Mouse (Mus musculus): ENCODE data around the gene Setd1a. TPM values are rescaled to one million over a fixed set of nuclear protein-coding genes. Genes with fewer than 3 reads are reported as not detected.

Gene Setd1a
- polyA plus RNA-seq, 1 experiment from 2014 or later: 6.2 TPM

DNA sequence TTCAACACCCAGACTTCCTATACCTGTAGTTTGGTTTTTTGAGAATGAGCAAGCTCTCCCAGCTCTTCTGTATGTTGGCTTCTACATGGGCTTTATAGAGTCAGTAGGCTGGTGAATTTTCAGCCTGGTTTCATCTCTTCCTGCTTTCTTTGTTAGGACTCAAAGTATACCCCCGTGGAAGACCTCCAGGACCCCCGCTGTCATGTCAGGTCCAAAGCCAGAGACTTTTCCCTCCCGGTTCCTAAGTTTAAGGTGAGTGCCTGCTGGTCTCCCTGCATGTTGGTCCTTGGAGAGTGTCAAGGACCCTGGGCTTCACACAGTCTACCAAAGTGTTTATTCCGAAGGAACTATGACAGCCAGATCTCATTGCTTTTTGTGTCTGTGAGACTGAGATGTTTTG lies 1.9 kb downstream of the Setd1a start:
- H3K9me3 ChIP-seq (ENCODE audit: control insufficient read depth, low read length): no peaks in the 10 kb centered on the region
- H3K27ac ChIP-seq (ENCODE audit: low read length): no peak overlapping the region
- no peaks in the 10 kb centered on the region for H3K27me3 ChIP-seq (replicated peaks; ENCODE audit: control insufficient read depth, insufficient read depth, low read length)
- H3K4me2 ChIP-seq (ENCODE audit: low read depth, low read length): peak overlapping the region; percentile 89
- 78% methylated on average over 4 of the region's 4 CpGs for WGBS
- H3K36me3 ChIP-seq (ENCODE audit: control insufficient read depth, insufficient read depth, low read length): peaks cover 4% of the 10 kb centered on the region; the same call in 1 of the 2 replicates
- H3K9ac ChIP-seq (ENCODE audit: low read depth, low read length): peak overlapping the region; percentile 95
- ATAC-seq: no peak
- H3K4me3 ChIP-seq (ENCODE audit: low read length): peak overlapping the region; percentile 84
- H3K4me1 ChIP-seq (ENCODE audit: control insufficient read depth, insufficient read depth, low read length): peaks cover 11% of the 10 kb centered on the region

GRCm38 (mm10) chr7:127785308-127785707 lies 8.8 kb downstream of the Setd1a start, which contains the start of gene Gm49388:
Gm49388 (plus strand) TSS chr7:127785608.
- Histone ChIP-seq H3K9me3 (ENCODE audit: control insufficient read depth, low read length) (no peaks in the 10 kb centered on the region), H3K9ac (ENCODE audit: low read depth, low read length) (no peak within 1 kb of the TSS), H3K27ac (ENCODE audit: low read length) (no peak within 1 kb of the TSS), H3K4me1 (ENCODE audit: control insufficient read depth, insufficient read depth, low read length) (no peaks in the 10 kb centered on the region), H3K4me3 (ENCODE audit: low read length) (no peak within 1 kb of the TSS), H3K36me3 (ENCODE audit: control insufficient read depth, insufficient read depth, low read length) (peaks cover 31% of the 10 kb centered on the region), H3K4me2 (ENCODE audit: low read depth, low read length) (no peak within 1 kb of the TSS), H3K27me3 (replicated peaks; ENCODE audit: control insufficient read depth, insufficient read depth, low read length) (no peaks in the 10 kb centered on the region)
- ATAC-seq: no peak
- 92% methylated on average over 7 of the region's 7 CpGs for WGBS

DNA sequence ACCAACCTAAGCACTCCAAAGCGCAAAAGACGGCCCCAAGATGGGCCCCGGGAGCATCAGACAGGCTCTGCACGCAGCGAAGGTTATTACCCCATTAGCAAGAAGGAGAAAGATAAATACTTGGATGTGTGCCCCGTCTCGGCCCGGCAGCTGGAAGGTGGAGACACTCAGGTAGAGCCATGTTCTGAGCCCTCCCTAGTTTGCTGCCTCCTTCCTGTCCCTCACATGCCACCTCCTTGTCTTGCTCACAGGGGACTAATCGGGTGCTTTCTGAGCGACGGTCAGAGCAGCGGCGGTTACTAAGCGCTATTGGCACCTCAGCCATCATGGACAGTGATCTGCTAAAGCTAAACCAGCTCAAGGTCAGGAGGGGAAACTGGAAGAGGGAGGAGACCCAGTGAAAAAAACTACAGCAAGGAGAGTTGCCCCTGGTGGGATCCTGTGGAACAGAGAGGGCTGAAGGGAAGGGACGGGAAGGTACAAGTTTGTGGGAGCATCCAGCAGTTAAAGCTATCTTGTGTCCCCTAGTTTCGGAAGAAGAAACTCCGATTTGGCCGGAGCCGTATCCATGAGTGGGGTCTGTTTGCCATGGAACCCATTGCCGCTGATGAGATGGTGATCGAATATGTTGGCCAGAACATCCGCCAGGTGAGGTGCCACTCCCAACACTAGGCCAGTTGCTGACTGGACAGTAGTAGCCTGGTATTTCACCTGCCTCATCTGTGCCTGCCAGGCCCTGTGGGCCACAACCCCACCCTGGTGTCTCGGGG lies 20.8 kb downstream of the Setd1a start:
- peaks cover 14% of the 10 kb centered on the region for H3K36me3 ChIP-seq (ENCODE audit: control insufficient read depth, insufficient read depth, low read length)
- H3K4me1 ChIP-seq (ENCODE audit: control insufficient read depth, insufficient read depth, low read length): no peaks in the 10 kb centered on the region
- H3K9ac ChIP-seq (ENCODE audit: low read depth, low read length): no peak overlapping the region
- no peak overlapping the region for H3K27ac ChIP-seq (ENCODE audit: low read length)
- 88% methylated on average over 23 of the region's 23 CpGs for WGBS
- no peak for ATAC-seq
- H3K27me3 ChIP-seq (replicated peaks; ENCODE audit: control insufficient read depth, insufficient read depth, low read length): no peaks in the 10 kb centered on the region
- H3K9me3 ChIP-seq (ENCODE audit: control insufficient read depth, low read length): no peaks in the 10 kb centered on the region
- no peak overlapping the region for H3K4me3 ChIP-seq (ENCODE audit: low read length)
- no peak overlapping the region for H3K4me2 ChIP-seq (ENCODE audit: low read depth, low read length)

GRCm38 (mm10) chr7:127798591-127798990 lies 22.1 kb downstream of the Setd1a start:
- no peaks in the 10 kb centered on the region for H3K9me3 ChIP-seq (ENCODE audit: control insufficient read depth, low read length)
- H3K4me1 ChIP-seq (ENCODE audit: control insufficient read depth, insufficient read depth, low read length): no peaks in the 10 kb centered on the region
- no peak overlapping the region for H3K4me2 ChIP-seq (ENCODE audit: low read depth, low read length)
- no peak overlapping the region for H3K4me3 ChIP-seq (ENCODE audit: low read length)
- H3K9ac ChIP-seq (ENCODE audit: low read depth, low read length): no peak overlapping the region
- peaks cover 10% of the 10 kb centered on the region for H3K36me3 ChIP-seq (ENCODE audit: control insufficient read depth, insufficient read depth, low read length)
- H3K27ac ChIP-seq (ENCODE audit: low read length): no peak overlapping the region
- ATAC-seq: no peak
- 88% methylated on average over 4 of the region's 4 CpGs for WGBS
- H3K27me3 ChIP-seq (replicated peaks; ENCODE audit: control insufficient read depth, insufficient read depth, low read length): no peaks in the 10 kb centered on the region

- H3K4me1 ChIP-seq (ENCODE audit: control insufficient read depth, insufficient read depth, low read length): no peaks in the 10 kb centered on the region
- no peak overlapping the region for H3K4me2 ChIP-seq (ENCODE audit: low read depth, low read length)
- H3K9me3 ChIP-seq (ENCODE audit: control insufficient read depth, low read length): no peaks in the 10 kb centered on the region
- 83% methylated on average over 13 of the region's 13 CpGs for WGBS
- no peaks in the 10 kb centered on the region for H3K27me3 ChIP-seq (replicated peaks; ENCODE audit: control insufficient read depth, insufficient read depth, low read length)
- peaks cover 10% of the 10 kb centered on the region for H3K36me3 ChIP-seq (ENCODE audit: control insufficient read depth, insufficient read depth, low read length)
- H3K27ac ChIP-seq (ENCODE audit: low read length): no peak overlapping the region
- H3K4me3 ChIP-seq (ENCODE audit: low read length): no peak overlapping the region
- no peak overlapping the region for H3K9ac ChIP-seq (ENCODE audit: low read depth, low read length)
- ATAC-seq: no peak
Observed at GRCm38 (mm10) chr7:127799211-127799610, 22.7 kb downstream of the Setd1a start.

DNA sequence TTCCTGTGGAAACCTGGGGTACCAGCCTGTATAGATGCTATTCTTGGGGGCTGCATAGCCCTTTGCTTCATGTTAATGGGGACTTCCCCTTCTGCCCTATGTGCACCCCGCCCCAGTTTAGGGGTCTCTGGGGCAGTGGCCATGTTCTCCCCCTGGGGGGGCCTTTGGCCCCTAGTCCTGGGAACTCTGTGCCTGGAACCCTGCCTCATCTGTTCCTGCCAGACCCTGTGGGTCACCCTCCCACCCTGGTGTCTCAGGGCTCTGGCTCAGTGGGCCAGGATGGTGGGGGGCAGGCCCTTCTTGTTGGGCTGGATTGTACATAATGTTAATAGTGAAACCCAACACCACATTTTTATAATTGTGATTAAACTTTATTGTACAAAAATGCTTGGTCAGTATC lies 23.3 kb downstream of the Setd1a start:
- Histone ChIP-seq H3K9ac (ENCODE audit: low read depth, low read length) (no peak overlapping the region), H3K36me3 (ENCODE audit: control insufficient read depth, insufficient read depth, low read length) (peaks cover 10% of the 10 kb centered on the region)

DNA sequence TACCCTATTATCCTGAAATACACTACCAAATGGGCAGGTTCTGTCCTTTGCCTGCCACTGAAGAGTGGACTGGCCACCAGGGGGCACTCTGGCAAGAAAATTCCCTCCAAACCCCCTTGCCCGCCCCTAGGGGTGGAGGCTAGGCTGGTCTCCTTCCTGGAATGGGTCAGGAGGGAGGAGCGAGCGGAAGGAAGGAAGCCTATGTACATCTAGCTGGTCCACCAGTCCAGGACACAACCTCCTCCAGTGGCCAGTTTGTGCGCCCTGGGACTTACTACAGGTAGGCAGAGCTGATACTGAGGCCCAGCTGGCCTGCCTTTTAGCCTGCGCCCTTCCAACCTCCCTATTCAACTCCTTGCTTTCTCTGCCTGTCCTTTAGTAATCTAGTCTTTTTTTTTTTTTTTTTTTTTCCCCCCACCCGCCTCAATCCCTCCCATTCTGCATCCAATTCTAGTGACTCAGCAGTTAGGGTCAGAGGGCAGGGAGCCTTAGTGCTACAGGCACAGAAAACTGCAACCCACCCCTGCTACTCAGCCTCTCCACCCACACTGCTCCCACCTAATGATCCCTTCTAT lies 24.1 kb downstream of the Setd1a start, which contains the start of gene Hsd3b7:
Hsd3b7 (plus strand) TSS at position 170 of the 575 bp plus-strand sequence.
- Histone ChIP-seq H3K9me3 (ENCODE audit: control insufficient read depth, low read length) (no peaks in the 10 kb centered on the region), H3K4me3 (ENCODE audit: low read length) (peak within 1 kb of the TSS; percentile 38), H3K9ac (ENCODE audit: low read depth, low read length) (peak within 1 kb of the TSS; percentile 54), H3K4me1 (ENCODE audit: control insufficient read depth, insufficient read depth, low read length) (peaks cover 3% of the 10 kb centered on the region; the same call in 1 of the 2 replicates), H3K4me2 (ENCODE audit: low read depth, low read length) (peak within 1 kb of the TSS; percentile 32), H3K27ac (ENCODE audit: low read length) (peak within 1 kb of the TSS; percentile 51; the same call in 1 of the 2 replicates), H3K36me3 (ENCODE audit: control insufficient read depth, insufficient read depth, low read length) (peaks cover 10% of the 10 kb centered on the region), H3K27me3 (replicated peaks; ENCODE audit: control insufficient read depth, insufficient read depth, low read length) (no peaks in the 10 kb centered on the region)
- WGBS: 23% methylated on average over 6 of the region's 6 CpGs
- ATAC-seq: peak; percentile 93

More for the DNA sequence above, 23.3 kb downstream of the Setd1a start:
- Histone ChIP-seq H3K9me3 (ENCODE audit: control insufficient read depth, low read length) (no peaks in the 10 kb centered on the region), H3K4me3 (ENCODE audit: low read length) (no peak overlapping the region), H3K4me2 (ENCODE audit: low read depth, low read length) (no peak overlapping the region), H3K4me1 (ENCODE audit: control insufficient read depth, insufficient read depth, low read length) (peaks cover 3% of the 10 kb centered on the region; the same call in 1 of the 2 replicates), H3K27me3 (replicated peaks; ENCODE audit: control insufficient read depth, insufficient read depth, low read length) (no peaks in the 10 kb centered on the region), H3K27ac (ENCODE audit: low read length) (no peak overlapping the region)
- WGBS: 94% methylated on average over 1 of the region's 1 CpGs
- no peak; the same call in 1 of the 2 replicates for ATAC-seq

DNA sequence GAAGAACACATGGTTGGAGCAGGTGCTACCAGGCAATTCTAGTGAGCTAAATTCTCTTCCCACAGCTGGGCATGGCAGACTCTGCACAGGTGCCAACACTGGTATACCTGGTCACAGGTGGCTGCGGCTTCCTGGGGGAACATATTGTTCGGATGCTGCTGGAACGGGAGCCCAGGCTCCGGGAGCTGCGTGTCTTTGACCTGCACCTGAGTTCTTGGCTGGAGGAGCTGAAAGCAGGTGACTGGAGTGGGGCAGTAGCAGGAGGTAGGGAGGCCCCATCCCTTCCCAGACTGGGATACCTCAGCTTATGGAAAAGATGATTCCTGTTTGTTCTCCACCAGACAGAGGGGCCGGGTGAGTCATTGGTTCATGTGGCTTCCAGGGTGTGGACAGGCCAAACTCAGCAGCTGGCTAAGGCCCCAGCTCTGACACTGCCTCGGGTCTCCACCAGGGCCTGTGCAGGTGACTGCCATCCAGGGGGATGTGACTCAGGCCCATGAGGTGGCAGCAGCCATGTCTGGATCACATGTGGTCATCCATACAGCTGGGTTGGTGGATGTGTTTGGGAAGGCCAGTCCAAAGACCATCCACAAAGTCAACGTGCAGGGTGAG lies 24.6 kb downstream of the Setd1a start:
- H3K9ac ChIP-seq (ENCODE audit: low read depth, low read length): peak overlapping the region; percentile 14

DNA sequence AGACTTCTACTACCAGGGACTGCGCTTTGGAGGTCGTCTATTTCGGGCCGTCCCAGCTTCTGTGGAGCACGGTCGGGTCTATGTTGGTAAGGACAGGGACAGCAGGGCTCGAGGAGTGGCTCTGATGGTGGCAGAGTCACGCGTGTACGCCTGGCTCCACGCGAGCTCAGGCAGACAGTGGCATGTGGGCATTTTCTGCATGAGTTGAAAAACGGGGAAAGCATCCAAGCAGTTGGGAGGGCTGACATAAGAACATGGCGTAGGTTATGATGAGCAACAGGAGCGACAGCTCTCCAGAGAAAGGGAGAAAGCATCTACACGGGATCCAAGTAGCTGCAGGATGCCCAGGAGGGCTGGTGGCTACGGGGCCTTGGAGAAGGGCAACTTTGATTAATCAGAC lies 25.8 kb downstream of the Setd1a start:
- WGBS: 93% methylated on average over 17 of the region's 17 CpGs
- H3K27ac ChIP-seq (ENCODE audit: low read length): no peak overlapping the region
- no peaks in the 10 kb centered on the region for H3K27me3 ChIP-seq (replicated peaks; ENCODE audit: control insufficient read depth, insufficient read depth, low read length)
- H3K36me3 ChIP-seq (ENCODE audit: control insufficient read depth, insufficient read depth, low read length): no peaks in the 10 kb centered on the region
- ATAC-seq: no peak
- no peak overlapping the region for H3K4me3 ChIP-seq (ENCODE audit: low read length)
- H3K4me1 ChIP-seq (ENCODE audit: control insufficient read depth, insufficient read depth, low read length): peaks cover 3% of the 10 kb centered on the region; the same call in 1 of the 2 replicates
- H3K9me3 ChIP-seq (ENCODE audit: control insufficient read depth, low read length): no peaks in the 10 kb centered on the region
- H3K4me2 ChIP-seq (ENCODE audit: low read depth, low read length): no peak overlapping the region
- no peak overlapping the region for H3K9ac ChIP-seq (ENCODE audit: low read depth, low read length)

More for the DNA sequence above, 24.6 kb downstream of the Setd1a start:
- Histone ChIP-seq H3K36me3 (ENCODE audit: control insufficient read depth, insufficient read depth, low read length) (peaks cover 4% of the 10 kb centered on the region; the same call in 1 of the 2 replicates), H3K4me2 (ENCODE audit: low read depth, low read length) (peak overlapping the region; percentile 32), H3K4me1 (ENCODE audit: control insufficient read depth, insufficient read depth, low read length) (peaks cover 3% of the 10 kb centered on the region; the same call in 1 of the 2 replicates), H3K27ac (ENCODE audit: low read length) (peak overlapping the region; percentile 30; the same call in 1 of the 2 replicates), H3K9me3 (ENCODE audit: control insufficient read depth, low read length) (no peaks in the 10 kb centered on the region), H3K27me3 (replicated peaks; ENCODE audit: control insufficient read depth, insufficient read depth, low read length) (no peaks in the 10 kb centered on the region), H3K4me3 (ENCODE audit: low read length) (peak overlapping the region; percentile 38; the same call in 1 of the 2 replicates)
- ATAC-seq: no peak; the same call in none of the 2 replicates
- WGBS: 81% methylated on average over 8 of the region's 8 CpGs
